Mouse (Mus musculus): ENCODE measurements at regions not wholly inside any gene's neighbourhood (a gene's known extent, or its start where the extent isn't known, plus 50 kb on each side); places are given as distances from the start of the nearest gene placed in this dataset.

DNA sequence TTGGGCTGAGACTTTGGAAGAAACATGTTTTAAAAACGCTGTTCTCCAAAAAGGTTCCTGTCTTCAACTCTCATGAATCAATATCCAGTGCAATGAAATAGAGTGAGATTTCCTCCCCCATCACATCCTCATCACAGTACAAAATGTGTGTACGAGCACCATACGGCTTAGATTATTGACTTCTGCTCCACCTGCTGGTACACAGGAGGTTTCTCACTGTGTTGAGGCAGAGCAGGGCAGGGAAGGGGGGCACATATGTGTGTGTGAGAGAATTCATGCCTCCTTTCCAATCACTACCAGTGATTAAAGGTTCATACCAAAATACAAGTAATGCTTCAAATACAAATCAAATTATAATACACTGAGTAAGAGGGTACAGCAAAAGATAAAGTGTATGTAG lies 2787.5 kb downstream of the 9330182O14Rik start:
- no peak for TF ChIP-seq CTCF (IDR thresholded peaks at IDR 0.05; ENCODE audit: extremely low read depth, insufficient read depth, insufficient read length, insufficient replicate concordance)
- TF ChIP-seq POLR2A (IDR thresholded peaks at IDR 0.05; ENCODE audit: low read depth, low read length): no peak

All from spleen, adult 2 months (tissue).